Mouse (Mus musculus): ENCODE results near the gene Kndc1. TPM values are rescaled to one million over a fixed set of nuclear protein-coding genes. Genes with fewer than 3 reads are reported as not detected.

The Kndc1 gene
- polyA plus RNA-seq, 1 experiment: not detected

- Histone ChIP-seq H3K27ac (ENCODE audit: insufficient read depth, low read length) (no peak overlapping the region), H3K4me3 (ENCODE audit: insufficient read depth, low read length) (no peak overlapping the region), H3K4me1 (ENCODE audit: control insufficient read depth, insufficient read depth, low read length) (no peaks in the 10 kb centered on the region)
- TF ChIP-seq POLR2A (IDR thresholded peaks at IDR 0.05; ENCODE audit: low read depth, low read length): no peak
- no peak for TF ChIP-seq CTCF (IDR thresholded peaks at IDR 0.05; ENCODE audit: borderline replicate concordance, insufficient read depth, low read length)
Observed at GRCm38 (mm10) chr7:139918262-139918661, 23.8 kb downstream of the Kndc1 start.

- TF ChIP-seq CTCF (IDR thresholded peaks at IDR 0.05; ENCODE audit: borderline replicate concordance, insufficient read depth, low read length) (peak; percentile 70; the same call in 1 of the 2 replicates), POLR2A (IDR thresholded peaks at IDR 0.05; ENCODE audit: low read depth, low read length) (no peak)
- no peak overlapping the region for H3K4me3 ChIP-seq (ENCODE audit: insufficient read depth, low read length)
- H3K4me1 ChIP-seq (ENCODE audit: control insufficient read depth, insufficient read depth, low read length): no peaks in the 10 kb centered on the region
- H3K27ac ChIP-seq (ENCODE audit: insufficient read depth, low read length): no peak overlapping the region
Observed at GRCm38 (mm10) chr7:139930732-139931131, 36.2 kb downstream of the Kndc1 start.

GRCm38 (mm10) chr7:139936705-139937104, 42.2 kb downstream of the Kndc1 start:
- TF ChIP-seq CTCF (IDR thresholded peaks at IDR 0.05; ENCODE audit: borderline replicate concordance, insufficient read depth, low read length) (no peak), POLR2A (IDR thresholded peaks at IDR 0.05; ENCODE audit: low read depth, low read length) (no peak)
- Histone ChIP-seq H3K4me3 (ENCODE audit: insufficient read depth, low read length) (no peak overlapping the region), H3K27ac (ENCODE audit: insufficient read depth, low read length) (no peak overlapping the region), H3K4me1 (ENCODE audit: control insufficient read depth, insufficient read depth, low read length) (no peaks in the 10 kb centered on the region)

DNA sequence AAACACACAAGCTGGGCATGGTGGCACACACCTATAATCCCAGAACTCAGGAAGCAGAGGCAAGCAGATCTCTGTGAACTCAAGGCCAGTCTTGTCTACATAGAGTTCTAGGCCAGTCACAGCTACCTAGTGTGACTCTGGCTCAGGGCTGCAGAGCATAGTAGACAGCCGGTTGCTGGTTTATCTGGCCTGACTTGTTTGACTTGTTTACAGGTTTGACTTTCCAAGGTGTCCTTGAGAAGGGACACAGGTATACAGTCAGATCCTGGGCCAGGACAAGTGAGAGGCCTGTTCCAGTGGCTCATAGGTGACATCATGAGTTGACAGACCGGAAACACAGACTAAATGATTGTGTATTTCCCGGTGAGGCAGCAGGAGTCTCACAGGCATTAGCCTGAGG, 42.6 kb downstream of the Kndc1 start:
- no peak overlapping the region for H3K27ac ChIP-seq (ENCODE audit: insufficient read depth, low read length)
- no peak overlapping the region for H3K4me3 ChIP-seq (ENCODE audit: insufficient read depth, low read length)
- no peaks in the 10 kb centered on the region for H3K4me1 ChIP-seq (ENCODE audit: control insufficient read depth, insufficient read depth, low read length)
- TF ChIP-seq CTCF (IDR thresholded peaks at IDR 0.05; ENCODE audit: borderline replicate concordance, insufficient read depth, low read length) (no peak), POLR2A (IDR thresholded peaks at IDR 0.05; ENCODE audit: low read depth, low read length) (no peak)

GRCm38 (mm10) chr7:139937810-139938209, 43.3 kb downstream of the Kndc1 start:
- H3K4me3 ChIP-seq (ENCODE audit: insufficient read depth, low read length): no peak overlapping the region
- no peak overlapping the region for H3K27ac ChIP-seq (ENCODE audit: insufficient read depth, low read length)
- H3K4me1 ChIP-seq (ENCODE audit: control insufficient read depth, insufficient read depth, low read length): no peaks in the 10 kb centered on the region
- TF ChIP-seq CTCF (IDR thresholded peaks at IDR 0.05; ENCODE audit: borderline replicate concordance, insufficient read depth, low read length) (no peak), POLR2A (IDR thresholded peaks at IDR 0.05; ENCODE audit: low read depth, low read length) (no peak)

- Histone ChIP-seq H3K4me1 (ENCODE audit: control insufficient read depth, insufficient read depth, low read length) (no peaks in the 10 kb centered on the region), H3K4me3 (ENCODE audit: insufficient read depth, low read length) (no peak overlapping the region), H3K27ac (ENCODE audit: insufficient read depth, low read length) (no peak overlapping the region)
- TF ChIP-seq CTCF (IDR thresholded peaks at IDR 0.05; ENCODE audit: borderline replicate concordance, insufficient read depth, low read length): no peak
- no peak for TF ChIP-seq POLR2A (IDR thresholded peaks at IDR 0.05; ENCODE audit: low read depth, low read length)
Observed at GRCm38 (mm10) chr7:139940476-139941209, 46.1 kb downstream of the Kndc1 start.

GRCm38 (mm10) chr7:139943674-139944281, 49.3 kb downstream of the Kndc1 start, which contains the start of gene Utf1:
Gene Utf1, plus strand, starts transcription at chr7:139943789.
- TF ChIP-seq POLR2A (IDR thresholded peaks at IDR 0.05; ENCODE audit: low read depth, low read length): no peak
- no peak for TF ChIP-seq CTCF (IDR thresholded peaks at IDR 0.05; ENCODE audit: borderline replicate concordance, insufficient read depth, low read length)
- H3K27ac ChIP-seq (ENCODE audit: insufficient read depth, low read length): no peak within 1 kb of the TSS
- H3K4me1 ChIP-seq (ENCODE audit: control insufficient read depth, insufficient read depth, low read length): no peaks in the 10 kb centered on the region
- peak within 1 kb of the TSS; percentile 7; the same call in 1 of the 2 replicates for H3K4me3 ChIP-seq (ENCODE audit: insufficient read depth, low read length)

DNA sequence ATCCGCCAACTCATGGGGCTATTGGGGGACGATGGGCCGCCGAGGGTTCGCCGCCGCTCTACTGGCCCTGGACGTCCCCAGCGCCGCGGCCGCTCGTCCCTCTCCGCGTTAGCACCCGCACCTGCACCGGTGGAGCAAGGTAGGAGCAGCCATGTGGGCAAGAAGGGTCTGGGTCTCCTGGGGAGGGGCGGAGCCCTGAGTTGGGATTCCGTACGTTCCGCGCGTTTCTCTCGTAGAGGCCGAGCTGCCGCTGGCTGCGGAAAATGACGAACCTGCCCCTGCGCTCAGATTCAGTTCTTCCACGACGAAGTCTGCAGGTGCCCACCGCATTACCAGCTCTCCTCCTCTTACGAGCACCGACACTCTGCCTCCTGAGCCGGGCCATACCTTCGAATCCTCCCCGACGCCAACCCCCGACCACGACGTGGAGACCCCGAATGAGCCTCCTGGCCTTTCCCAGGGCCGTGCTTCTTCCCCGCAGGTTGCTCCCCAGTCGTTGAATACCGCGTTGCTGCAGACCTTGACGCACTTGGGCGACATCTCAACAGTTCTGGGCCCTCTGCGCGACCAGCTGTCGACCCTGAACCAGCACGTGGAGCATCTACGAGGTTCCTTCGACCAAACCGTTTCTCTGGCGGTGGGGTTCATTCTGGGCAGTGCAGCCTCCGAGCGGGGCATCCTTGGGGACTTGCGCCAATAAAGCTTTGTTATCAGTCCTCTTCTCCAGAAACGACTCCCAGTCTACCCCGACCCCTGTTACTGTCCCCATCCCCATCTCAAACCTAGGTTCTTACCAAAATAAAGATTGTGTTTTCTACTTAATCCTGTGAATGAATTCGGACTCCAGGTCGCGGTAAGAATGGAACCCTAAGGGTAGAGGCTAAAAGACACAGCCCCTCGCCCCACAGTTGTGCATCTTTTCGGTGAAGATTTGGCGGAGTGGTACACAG, 50.1 kb downstream of the Kndc1 start:
- Histone ChIP-seq H3K4me1 (ENCODE audit: control insufficient read depth, insufficient read depth, low read length) (no peaks in the 10 kb centered on the region), H3K4me3 (ENCODE audit: insufficient read depth, low read length) (no peak overlapping the region), H3K27ac (ENCODE audit: insufficient read depth, low read length) (no peak overlapping the region)
- TF ChIP-seq CTCF (IDR thresholded peaks at IDR 0.05; ENCODE audit: borderline replicate concordance, insufficient read depth, low read length) (no peak), POLR2A (IDR thresholded peaks at IDR 0.05; ENCODE audit: low read depth, low read length) (no peak)

- no peak for TF ChIP-seq POLR2A (IDR thresholded peaks at IDR 0.05; ENCODE audit: low read depth, low read length)
- Histone ChIP-seq H3K27ac (ENCODE audit: insufficient read depth, low read length) (no peak overlapping the region), H3K4me3 (ENCODE audit: insufficient read depth, low read length) (no peak overlapping the region), H3K4me1 (ENCODE audit: control insufficient read depth, insufficient read depth, low read length) (no peaks in the 10 kb centered on the region)
Observed at GRCm38 (mm10) chr7:139945516-139945915, 51.0 kb downstream of the Kndc1 start.
